Mouse (Mus musculus) erythroblast, embryonic 14.5 days (primary cell): ENCODE results near the gene Sh3bp1. TPM values are rescaled to one million over a fixed set of nuclear protein-coding genes. Genes with fewer than 3 reads are reported as not detected.

Source experiments
- H3K27me3 ChIP-seq: 2 replicates; pipeline ENCODE4 v1.6.1; 2012; ENCODE audit warnings: inconsistent platforms; ENCODE audit not compliant: control insufficient read depth
- H3K36me3 ChIP-seq: 2 replicates; pipeline ENCODE4 v1.6.1; 2012; ENCODE audit warnings: mild to moderate bottlenecking, inconsistent platforms; ENCODE audit not compliant: control insufficient read depth
- H3K4me1 ChIP-seq: 2 replicates; pipeline ENCODE4 v1.6.1; 2012; ENCODE audit warnings: inconsistent platforms; ENCODE audit not compliant: control insufficient read depth
- H3K4me3 ChIP-seq: replicated peaks from 2 replicates; pipeline ENCODE3; 2012; ENCODE audit warnings: moderate library complexity, mild to moderate bottlenecking, inconsistent platforms
- H3K9me3 ChIP-seq: 2 replicates; pipeline ENCODE4 v1.6.1; 2012; ENCODE audit warnings: low read length, inconsistent platforms, mixed read lengths; ENCODE audit not compliant: control insufficient read depth
- GATA1 ChIP-seq: IDR thresholded peaks from 2 replicates; pipeline ENCODE4 v1.6.1; 2012; ENCODE audit warnings: low read length, inconsistent platforms, mixed read lengths
- TAL1 ChIP-seq: IDR thresholded peaks from 3 replicates; pipeline ENCODE4 v1.6.1; 2012; ENCODE audit warnings: low read length, inconsistent platforms, mixed read lengths
- polyA plus RNA-seq: library from polyadenylated mRNA; stranded (reverse); fragments of >175 nt; gene quantifications from 2 replicates; pipeline ENCODE4 v1.2.3, GENCODE M21; 2012

Gene Sh3bp1
- polyA plus RNA-seq, 1 experiment, result 13.6 TPM

- Histone ChIP-seq H3K4me3 (no peak overlapping the region), H3K4me1 (peaks cover 82% of the 10 kb centered on the region), H3K36me3 (peaks cover 21% of the 10 kb centered on the region), H3K9me3 (no peaks in the 10 kb centered on the region), H3K27me3 (no peaks in the 10 kb centered on the region)
- TF ChIP-seq GATA1 (no peak), TAL1 (no peak)
Measured at GRCm38 (mm10) chr15:78930801-78931426, 31.3 kb downstream of the Sh3bp1 start.

- no peak overlapping the region for H3K4me3 ChIP-seq
- H3K4me1 ChIP-seq, result peaks cover 82% of the 10 kb centered on the region
- TF ChIP-seq TAL1, result no peak
- no peak for TF ChIP-seq GATA1
Measured at GRCm38 (mm10) chr15:78931577-78931976, 32.0 kb downstream of the Sh3bp1 start.

GRCm38 (mm10) chr15:78934784-78935320 lies 35.3 kb downstream of the Sh3bp1 start, which contains the start of gene Nol12:
Gene Nol12 (plus strand): TSS chr15:78934933.
- Histone ChIP-seq H3K4me1 (peaks cover 65% of the 10 kb centered on the region), H3K27me3 (no peaks in the 10 kb centered on the region), H3K36me3 (peaks cover 48% of the 10 kb centered on the region), H3K9me3 (no peaks in the 10 kb centered on the region), H3K4me3 (peak within 1 kb of the TSS; percentile 76)
- TF ChIP-seq GATA1 (no peak), TAL1 (no peak)

More at GRCm38 (mm10) chr15:78931577-78931976, 32.0 kb downstream of the Sh3bp1 start:
- H3K9me3 ChIP-seq, result no peaks in the 10 kb centered on the region
- H3K27me3 ChIP-seq, result no peaks in the 10 kb centered on the region
- peaks cover 23% of the 10 kb centered on the region for H3K36me3 ChIP-seq

GRCm38 (mm10) chr15:78936403-78936802 lies 36.8 kb downstream of the Sh3bp1 start:
- no peaks in the 10 kb centered on the region for H3K9me3 ChIP-seq
- peaks cover 50% of the 10 kb centered on the region for H3K36me3 ChIP-seq
- no peak for TF ChIP-seq TAL1
- TF ChIP-seq GATA1, result no peak
- no peaks in the 10 kb centered on the region for H3K27me3 ChIP-seq
- peaks cover 51% of the 10 kb centered on the region for H3K4me1 ChIP-seq
- peak overlapping the region; percentile 76 for H3K4me3 ChIP-seq

GRCm38 (mm10) chr15:78937311-78937710 lies 37.7 kb downstream of the Sh3bp1 start:
- no peaks in the 10 kb centered on the region for H3K9me3 ChIP-seq
- peaks cover 46% of the 10 kb centered on the region for H3K4me1 ChIP-seq
- no peaks in the 10 kb centered on the region for H3K27me3 ChIP-seq
- H3K36me3 ChIP-seq, result peaks cover 57% of the 10 kb centered on the region
- H3K4me3 ChIP-seq, result no peak overlapping the region
- TF ChIP-seq TAL1 (no peak), GATA1 (no peak)

- Histone ChIP-seq H3K4me3 (no peak overlapping the region), H3K36me3 (peaks cover 57% of the 10 kb centered on the region), H3K27me3 (no peaks in the 10 kb centered on the region), H3K9me3 (no peaks in the 10 kb centered on the region), H3K4me1 (peaks cover 46% of the 10 kb centered on the region)
- no peak for TF ChIP-seq GATA1
- TF ChIP-seq TAL1, result no peak
Measured at GRCm38 (mm10) chr15:78937963-78938362, 38.4 kb downstream of the Sh3bp1 start.

GRCm38 (mm10) chr15:78940325-78940724 lies 40.8 kb downstream of the Sh3bp1 start:
- Histone ChIP-seq H3K4me1 (peaks cover 35% of the 10 kb centered on the region), H3K36me3 (peaks cover 57% of the 10 kb centered on the region)
- TF ChIP-seq GATA1 (no peak), TAL1 (no peak)

GRCm38 (mm10) chr15:78942663-78943062 lies 43.1 kb downstream of the Sh3bp1 start:
- no peak overlapping the region for H3K4me3 ChIP-seq
- H3K4me1 ChIP-seq, result peaks cover 33% of the 10 kb centered on the region
- H3K27me3 ChIP-seq, result peaks cover 9% of the 10 kb centered on the region
- no peak for TF ChIP-seq GATA1
- TF ChIP-seq TAL1, result no peak
- peaks cover 43% of the 10 kb centered on the region for H3K36me3 ChIP-seq
- H3K9me3 ChIP-seq, result no peaks in the 10 kb centered on the region

More at GRCm38 (mm10) chr15:78940325-78940724, 40.8 kb downstream of the Sh3bp1 start:
- Histone ChIP-seq H3K9me3 (no peaks in the 10 kb centered on the region), H3K4me3 (no peak overlapping the region), H3K27me3 (no peaks in the 10 kb centered on the region)

- TF ChIP-seq GATA1, result no peak
- no peak for TF ChIP-seq TAL1
- H3K4me3 ChIP-seq, result no peak overlapping the region
Measured at GRCm38 (mm10) chr15:78946232-78946631, 46.7 kb downstream of the Sh3bp1 start.

GRCm38 (mm10) chr15:78947657-78948056 lies 48.1 kb downstream of the Sh3bp1 start, which contains the start of gene Triobp:
Gene Triobp (plus strand): TSS chr15:78947724.
- Histone ChIP-seq H3K36me3 (no peaks in the 10 kb centered on the region; the same call in 1 of the 2 replicates), H3K27me3 (peaks cover 20% of the 10 kb centered on the region), H3K4me3 (peak within 1 kb of the TSS; percentile 50), H3K9me3 (no peaks in the 10 kb centered on the region), H3K4me1 (peaks cover 40% of the 10 kb centered on the region)
- TF ChIP-seq GATA1 (no peak), TAL1 (no peak)

More at GRCm38 (mm10) chr15:78946232-78946631, 46.7 kb downstream of the Sh3bp1 start:
- peaks cover 41% of the 10 kb centered on the region for H3K4me1 ChIP-seq
- H3K36me3 ChIP-seq, result peaks cover 8% of the 10 kb centered on the region
- peaks cover 20% of the 10 kb centered on the region for H3K27me3 ChIP-seq
- no peaks in the 10 kb centered on the region for H3K9me3 ChIP-seq
